Mouse (Mus musculus) liver, embryonic 15.5 days (tissue): ENCODE measurements around the gene Serpine1. TPM values are rescaled to one million over a fixed set of nuclear protein-coding genes. Genes with fewer than 3 reads are reported as not detected.
A peak's percentile ranks its signal among the peaks of the same experiment; 100 is the strongest.

Experiments
- ATAC-seq: fragments of 200-750 bp; cut with Nextera tagmentation; 2 replicates; pipeline ENCODE4 v1.8.0; 2017; ENCODE audit warnings: moderate number of reproducible peaks, mild to moderate bottlenecking, moderate library complexity; ENCODE audit not compliant: insufficient read depth
- H3K27ac ChIP-seq: fragments of 300-500 bp; sonication (generic); replicated peaks from 2 replicates; pipeline ENCODE4 v1.5.1; 2015; ENCODE audit warnings: mild to moderate bottlenecking, inconsistent platforms
- H3K27me3 ChIP-seq: fragments of 300-500 bp; sonication (generic); 2 replicates; pipeline ENCODE4 v1.6.1; 2015; ENCODE audit warnings: mild to moderate bottlenecking, inconsistent platforms
- H3K36me3 ChIP-seq: fragments of 300-500 bp; sonication (generic); replicated peaks from 2 replicates; pipeline ENCODE4 v1.6.1; 2015; ENCODE audit warnings: moderate library complexity, mild to moderate bottlenecking, inconsistent platforms
- H3K4me1 ChIP-seq: fragments of 300-500 bp; sonication (generic); replicated peaks from 2 replicates; pipeline ENCODE4 v1.6.1; 2015; ENCODE audit warnings: inconsistent platforms
- H3K4me2 ChIP-seq: fragments of 300-500 bp; sonication (generic); 2 replicates; pipeline ENCODE4 v1.6.1; 2015; ENCODE audit warnings: moderate library complexity, mild to moderate bottlenecking, inconsistent platforms
- H3K4me3 ChIP-seq: fragments of 300-500 bp; sonication (generic); replicated peaks from 2 replicates; pipeline ENCODE4 v1.5.1; 2015; ENCODE audit warnings: mild to moderate bottlenecking, inconsistent platforms
- H3K9ac ChIP-seq: fragments of 300-500 bp; sonication (generic); 2 replicates; pipeline ENCODE4 v1.6.1; 2015; ENCODE audit warnings: moderate library complexity, mild to moderate bottlenecking, inconsistent platforms
- H3K9me3 ChIP-seq: fragments of 300-500 bp; sonication (generic); replicated peaks from 2 replicates; pipeline ENCODE4 v1.6.1; 2016; ENCODE audit warnings: inconsistent platforms
- WGBS: fragments of 180-500 bp; shearing (Covaris S2); methylation state at CpG from one replicate; pipeline ENCODE4 v1.1.7; 2015; ENCODE audit warnings: mixed read lengths; ENCODE audit not compliant: insufficient replicate concordance; 5-methylcytosine and 5-hydroxymethylcytosine counted together
- polyA plus RNA-seq: library from polyadenylated mRNA; unstranded; fragments of >200 nt; fragmentation: Nextera tagmentation; extraction: Ambion mirVana; gene quantifications from 2 replicates; pipeline ENCODE4 v1.2.1, GENCODE M21; 2015

The Serpine1 gene
- polyA plus RNA-seq, 1 experiment from 2014 or later: 0.06 TPM

DNA sequence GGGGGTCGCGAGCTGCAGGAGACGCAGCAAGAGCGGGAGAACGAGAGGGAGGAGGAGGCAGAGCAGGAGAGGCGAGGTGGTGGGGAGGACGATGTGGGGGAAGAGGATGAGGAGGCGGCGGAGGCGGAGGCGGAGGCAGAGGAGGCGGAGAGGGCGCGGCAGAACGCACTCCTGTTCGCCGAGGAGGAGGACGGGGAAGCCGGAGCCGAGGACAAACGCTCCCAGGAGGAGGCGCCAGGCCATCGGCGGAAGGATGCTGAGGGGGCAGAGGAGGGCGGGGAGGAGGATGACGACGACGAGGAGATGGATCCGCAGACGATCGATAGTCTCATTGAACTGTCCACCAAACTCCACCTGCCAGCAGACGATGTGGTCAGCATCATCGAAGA, 40.0 kb downstream of the Serpine1 start:
- peak overlapping the region; percentile 84 for H3K4me2 ChIP-seq
- H3K36me3 ChIP-seq: peaks cover 13% of the 10 kb centered on the region
- H3K4me1 ChIP-seq: peaks cover 45% of the 10 kb centered on the region
- under 1% methylated on average over 33 of the region's 33 CpGs for WGBS
- H3K27me3 ChIP-seq: peaks cover 74% of the 10 kb centered on the region
- no peak for ATAC-seq
- no peak overlapping the region for H3K27ac ChIP-seq
- no peaks in the 10 kb centered on the region for H3K9me3 ChIP-seq
- peak overlapping the region; percentile 60 for H3K4me3 ChIP-seq
- H3K9ac ChIP-seq: no peak overlapping the region

DNA sequence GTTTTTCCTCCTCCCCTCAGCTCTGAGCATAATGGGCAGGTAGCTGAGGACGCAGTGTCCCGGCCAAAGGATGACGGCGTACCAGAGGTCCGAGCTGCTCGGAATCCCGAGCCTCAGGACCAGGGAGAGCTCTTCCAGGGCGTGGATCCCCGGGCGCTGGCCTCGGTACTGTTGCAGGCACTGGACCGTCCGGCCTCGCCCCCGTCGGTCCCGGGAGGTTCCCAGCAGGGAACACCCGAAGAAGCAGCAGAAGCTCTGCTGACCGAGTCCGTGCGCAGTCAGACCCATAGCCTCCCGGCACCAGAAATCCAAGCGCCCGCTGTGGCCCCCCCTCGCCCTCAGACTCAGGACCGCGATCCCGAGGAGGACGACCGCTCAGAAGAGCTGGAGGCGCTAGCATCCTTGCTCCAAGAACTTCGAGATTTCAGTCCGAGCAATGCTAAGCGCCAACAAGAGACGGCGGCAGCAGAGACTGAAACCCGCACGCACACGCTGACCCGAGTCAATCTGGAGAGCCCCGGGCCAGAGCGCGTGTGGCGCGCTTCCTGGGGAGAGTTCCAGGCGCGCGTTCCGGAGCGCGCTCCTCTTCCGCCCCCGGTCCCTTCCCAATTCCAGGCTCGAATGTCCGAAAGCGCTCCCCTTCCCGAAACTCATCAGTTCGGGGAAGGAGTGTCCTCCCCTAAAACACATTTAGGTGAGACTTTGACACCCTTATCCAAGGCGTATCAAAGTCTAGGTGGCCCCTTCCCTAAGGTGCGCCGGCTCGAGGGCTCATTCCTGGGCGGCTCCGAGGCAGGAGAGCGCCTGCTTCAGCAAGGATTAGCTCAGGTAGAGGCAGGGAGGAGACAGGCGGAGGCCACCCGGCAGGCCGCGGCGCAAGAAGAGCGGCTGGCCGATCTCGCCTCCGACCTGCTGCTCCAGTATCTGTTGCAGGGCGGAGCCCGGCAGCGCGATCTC, 40.7 kb downstream of the Serpine1 start:
- ATAC-seq: no peak
- Histone ChIP-seq H3K9ac (no peak overlapping the region), H3K27me3 (peaks cover 81% of the 10 kb centered on the region), H3K36me3 (peaks cover 7% of the 10 kb centered on the region), H3K9me3 (no peaks in the 10 kb centered on the region), H3K4me1 (peaks cover 45% of the 10 kb centered on the region), H3K4me2 (peak overlapping the region; percentile 84), H3K27ac (no peak overlapping the region), H3K4me3 (peak overlapping the region; percentile 60)
- 2% methylated on average over 78 of the region's 78 CpGs for WGBS

DNA sequence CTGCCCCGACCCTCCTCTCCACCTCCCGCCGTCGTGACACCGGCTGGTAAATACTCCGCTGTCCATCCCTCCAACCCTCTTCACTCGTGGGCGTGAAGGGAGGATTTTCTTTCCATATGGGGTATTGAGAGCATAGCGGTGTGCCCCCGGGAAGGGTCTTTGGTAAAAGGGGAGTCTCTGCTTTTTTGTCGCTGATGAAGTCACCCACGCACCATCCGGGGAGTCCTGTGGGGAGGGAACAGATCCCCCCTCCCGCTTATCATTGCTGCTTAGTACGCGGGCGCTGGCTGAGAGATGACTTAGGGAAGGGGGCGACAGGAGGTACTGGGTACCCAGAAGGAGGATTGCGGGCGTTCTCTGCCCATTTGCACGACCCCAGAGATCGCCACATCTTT, 41.7 kb downstream of the Serpine1 start:
- WGBS: 14% methylated on average over 22 of the region's 22 CpGs
- Histone ChIP-seq H3K4me3 (peak overlapping the region; percentile 33), H3K4me2 (peak overlapping the region; percentile 68), H3K36me3 (no peaks in the 10 kb centered on the region), H3K27me3 (peaks cover 91% of the 10 kb centered on the region), H3K9me3 (no peaks in the 10 kb centered on the region), H3K9ac (no peak overlapping the region), H3K4me1 (peaks cover 45% of the 10 kb centered on the region), H3K27ac (no peak overlapping the region)
- no peak for ATAC-seq

DNA sequence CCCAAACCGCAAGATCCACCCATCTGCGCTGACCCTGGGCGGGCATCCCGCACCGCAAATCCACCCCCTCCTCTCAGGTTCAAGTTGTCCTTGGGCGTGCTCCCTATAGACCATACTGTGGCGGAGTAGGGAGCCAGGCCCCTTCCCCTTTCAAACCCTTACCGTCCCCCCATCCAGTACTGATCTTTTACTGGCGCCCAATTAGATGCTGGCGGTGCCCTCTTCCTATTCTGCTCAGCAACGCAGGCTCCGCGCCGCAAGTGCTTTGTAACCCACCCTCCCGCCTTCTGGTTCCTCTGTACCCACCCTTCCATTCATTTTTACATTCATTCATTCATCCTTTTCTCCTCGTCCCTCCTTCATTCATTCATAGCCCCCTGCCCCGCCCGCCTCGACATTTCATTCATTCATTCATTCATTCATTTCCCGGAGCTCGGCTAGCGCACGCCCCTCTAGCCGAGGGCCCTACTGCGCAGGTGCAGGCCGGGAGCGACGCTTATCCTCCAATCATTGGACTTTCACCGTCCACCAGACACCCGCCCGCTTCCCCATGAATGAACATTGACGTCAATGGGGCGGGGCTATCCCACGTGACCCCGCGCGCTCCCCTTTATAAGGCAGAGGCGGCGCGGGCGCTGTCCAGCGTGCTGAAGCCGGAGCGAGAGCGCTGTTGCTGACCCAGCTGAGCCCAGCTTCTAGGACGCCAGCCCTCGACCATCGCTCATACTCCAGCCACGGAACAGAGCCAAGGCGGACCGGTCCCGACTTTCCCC, 42.2 kb downstream of the Serpine1 start:
- H3K36me3 ChIP-seq: no peaks in the 10 kb centered on the region
- under 1% methylated on average over 52 of the region's 52 CpGs for WGBS
- no peaks in the 10 kb centered on the region for H3K9me3 ChIP-seq
- H3K4me3 ChIP-seq: peak overlapping the region; percentile 33
- H3K27me3 ChIP-seq: peaks cover 96% of the 10 kb centered on the region
- peaks cover 48% of the 10 kb centered on the region for H3K4me1 ChIP-seq
- H3K9ac ChIP-seq: no peak overlapping the region
- H3K4me2 ChIP-seq: peak overlapping the region; percentile 68
- no peak overlapping the region for H3K27ac ChIP-seq
- peak; percentile 48 for ATAC-seq

DNA sequence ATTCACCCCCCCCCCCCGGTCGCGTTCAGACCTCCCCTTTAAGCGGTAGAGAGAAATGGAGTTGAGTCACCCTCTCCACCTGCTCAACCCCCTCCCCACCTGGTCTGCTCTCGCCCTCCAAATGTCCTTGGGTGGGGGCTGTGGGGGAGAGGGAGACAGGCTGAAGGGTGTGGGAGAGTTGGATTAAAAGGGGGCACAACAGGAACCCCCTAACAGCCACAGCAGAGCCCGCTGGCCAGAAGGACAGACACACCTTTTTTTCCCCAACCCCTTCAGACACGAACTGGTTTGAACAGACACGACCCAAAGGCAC, 42.8 kb downstream of the Serpine1 start:
- H3K9me3 ChIP-seq: no peaks in the 10 kb centered on the region
- no peaks in the 10 kb centered on the region for H3K36me3 ChIP-seq
- WGBS: 3% methylated on average over 8 of the region's 8 CpGs
- H3K4me3 ChIP-seq: 0 out of 2 replicates have a peak overlapping the region, but pooled peaks have one; percentile 33
- no peak overlapping the region for H3K27ac ChIP-seq
- H3K9ac ChIP-seq: no peak overlapping the region
- H3K4me1 ChIP-seq: peaks cover 48% of the 10 kb centered on the region
- peaks cover 100% of the 10 kb centered on the region for H3K27me3 ChIP-seq
- no peak for ATAC-seq
- peak overlapping the region; percentile 68; the same call in 1 of the 2 replicates for H3K4me2 ChIP-seq

DNA sequence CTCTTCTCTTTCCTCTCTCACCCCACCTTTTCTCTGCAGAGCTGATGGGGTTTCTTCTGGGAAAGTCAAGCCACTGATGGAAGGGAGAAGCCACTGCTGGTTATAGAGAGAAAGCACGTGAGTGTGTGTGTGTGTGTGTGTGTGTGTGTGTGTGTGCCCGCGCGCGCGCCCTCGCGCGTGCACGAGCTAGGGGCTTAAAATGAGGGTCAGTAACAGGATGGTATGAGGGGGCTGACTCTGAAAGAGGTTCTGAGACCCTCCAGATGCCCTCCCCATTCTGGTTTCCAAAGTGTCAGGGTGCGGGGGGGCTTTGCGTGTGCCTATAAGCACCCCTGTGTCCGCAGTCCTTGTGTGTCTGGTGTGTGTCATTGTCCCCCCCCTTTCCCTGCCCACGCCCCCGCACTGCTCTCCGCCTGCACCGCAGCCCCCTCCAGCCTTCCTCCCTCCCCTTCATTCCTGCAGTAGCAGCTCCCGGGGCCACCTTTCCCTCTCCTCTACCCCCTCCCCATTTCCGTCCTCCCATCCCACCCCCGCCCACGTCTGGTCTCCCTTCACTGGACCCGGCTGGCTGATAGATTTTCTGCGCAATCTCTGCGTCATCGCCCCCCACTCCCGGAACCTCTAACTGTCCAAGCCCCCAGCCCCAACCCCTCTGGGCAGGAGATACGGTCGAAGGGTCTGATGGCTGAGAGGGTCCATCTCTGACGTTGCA, 43.4 kb downstream of the Serpine1 start:
- no peak for ATAC-seq
- Histone ChIP-seq H3K9ac (no peak overlapping the region), H3K36me3 (no peaks in the 10 kb centered on the region), H3K4me1 (peaks cover 48% of the 10 kb centered on the region), H3K9me3 (no peaks in the 10 kb centered on the region), H3K4me3 (no peak overlapping the region), H3K27ac (no peak overlapping the region), H3K4me2 (no peak overlapping the region), H3K27me3 (peaks cover 100% of the 10 kb centered on the region)
- WGBS: 4% methylated on average over 29 of the region's 29 CpGs

DNA sequence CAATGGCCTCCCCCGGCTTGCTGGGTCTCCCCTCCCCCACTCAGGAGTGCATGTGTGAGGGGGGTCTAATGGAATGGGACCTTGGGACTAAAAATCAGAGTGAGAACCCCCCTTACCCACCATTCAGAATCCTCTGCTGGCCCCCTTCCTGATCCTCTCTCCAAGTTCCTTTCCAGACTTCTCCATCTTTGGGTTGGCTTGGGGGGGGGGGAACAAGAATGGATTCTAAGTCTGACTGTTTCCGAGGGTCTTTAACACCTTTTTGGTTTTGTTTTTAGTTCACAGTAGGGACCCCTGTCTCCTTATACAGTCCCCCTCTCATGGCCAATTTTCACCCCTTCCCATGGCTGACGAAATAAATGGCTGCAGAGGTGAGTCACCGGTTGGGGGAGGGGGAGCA, 46.0 kb downstream of the Serpine1 start, which contains the start of gene Vgf:
Gene Vgf, plus strand, starts transcription at position 301 of the 400 bp plus-strand sequence.
- Histone ChIP-seq H3K9ac (no peak within 1 kb of the TSS), H3K4me1 (peaks cover 22% of the 10 kb centered on the region), H3K9me3 (no peaks in the 10 kb centered on the region), H3K4me2 (no peak within 1 kb of the TSS), H3K4me3 (no peak within 1 kb of the TSS), H3K27ac (no peak within 1 kb of the TSS), H3K27me3 (peaks cover 88% of the 10 kb centered on the region), H3K36me3 (no peaks in the 10 kb centered on the region)
- ATAC-seq: no peak
- WGBS: 11% methylated on average over 4 of the region's 4 CpGs

DNA sequence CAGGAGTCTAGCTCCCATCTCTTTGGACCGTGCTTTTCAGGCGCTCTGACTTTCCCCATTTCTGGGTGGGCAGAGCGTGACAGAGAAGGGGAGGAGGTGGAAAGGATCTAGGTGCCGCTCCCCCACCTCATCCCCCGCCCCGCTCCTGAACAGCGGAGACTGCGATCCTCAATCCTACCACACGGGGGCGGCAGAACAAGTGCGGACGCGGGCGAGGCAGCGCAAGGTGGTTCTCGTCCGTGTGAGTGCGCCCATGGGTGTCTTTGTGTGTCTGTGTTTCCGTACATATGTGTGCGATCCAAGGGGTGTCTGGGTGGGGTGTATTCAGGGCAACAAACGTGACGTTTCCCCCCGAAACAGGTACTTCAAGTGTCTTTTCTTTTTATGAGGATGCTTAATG, 46.9 kb downstream of the Serpine1 start:
- Histone ChIP-seq H3K27me3 (peaks cover 79% of the 10 kb centered on the region), H3K9ac (no peak overlapping the region), H3K4me3 (no peak overlapping the region), H3K4me2 (no peak overlapping the region), H3K36me3 (no peaks in the 10 kb centered on the region), H3K27ac (no peak overlapping the region), H3K9me3 (no peaks in the 10 kb centered on the region), H3K4me1 (peaks cover 13% of the 10 kb centered on the region)
- WGBS: 1% methylated on average over 23 of the region's 23 CpGs
- ATAC-seq: no peak

DNA sequence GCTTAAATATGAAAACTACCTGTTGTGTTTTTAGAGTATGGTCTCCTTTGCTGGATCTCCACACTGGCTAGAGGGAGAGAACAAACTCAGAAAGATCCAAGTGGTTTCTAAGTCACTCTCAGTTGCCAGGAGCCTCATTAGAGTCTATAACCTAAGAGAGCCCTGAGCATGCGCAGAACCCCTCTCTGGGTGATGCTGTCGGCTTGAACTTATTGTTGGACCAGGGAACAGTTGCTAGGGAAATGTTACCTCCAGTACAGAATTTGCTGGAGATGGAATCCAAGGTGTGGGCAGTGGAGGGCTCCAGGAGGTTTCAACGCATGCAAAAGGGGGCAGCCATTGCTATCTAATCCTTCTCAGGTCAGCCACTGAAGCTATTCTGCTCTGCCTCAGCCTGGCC, 47.8 kb downstream of the Serpine1 start:
- no peak for ATAC-seq
- Histone ChIP-seq H3K9me3 (no peaks in the 10 kb centered on the region), H3K27me3 (peaks cover 70% of the 10 kb centered on the region), H3K4me1 (peaks cover 5% of the 10 kb centered on the region), H3K36me3 (no peaks in the 10 kb centered on the region), H3K9ac (no peak overlapping the region), H3K4me3 (no peak overlapping the region), H3K27ac (no peak overlapping the region), H3K4me2 (no peak overlapping the region)
- 38% methylated on average over 3 of the region's 3 CpGs for WGBS

DNA sequence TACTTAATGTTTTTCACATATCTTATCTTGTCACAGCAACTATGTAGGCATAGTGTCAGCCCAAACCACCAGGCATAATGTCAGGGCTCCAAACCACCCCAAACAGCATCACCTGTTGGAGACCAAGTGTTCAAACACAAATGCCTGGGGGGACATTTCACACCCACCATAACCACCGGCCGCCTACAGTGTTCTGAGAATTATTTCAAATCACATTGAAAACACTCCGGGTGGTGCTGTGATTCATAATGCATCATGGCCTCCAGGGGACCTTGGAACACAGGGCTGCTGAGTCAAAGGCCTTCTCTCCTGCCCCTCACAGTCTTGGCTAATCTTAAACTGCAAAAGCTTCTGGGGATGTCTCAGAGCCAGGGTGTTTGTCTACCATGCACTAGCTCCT, 56.2 kb downstream of the Serpine1 start:
- 63% methylated on average over 3 of the region's 3 CpGs for WGBS
- H3K9me3 ChIP-seq: no peaks in the 10 kb centered on the region
- no peaks in the 10 kb centered on the region for H3K4me1 ChIP-seq
- H3K4me2 ChIP-seq: no peak overlapping the region
- H3K4me3 ChIP-seq: no peak overlapping the region
- H3K36me3 ChIP-seq: no peaks in the 10 kb centered on the region
- peaks cover 3% of the 10 kb centered on the region; the same call in 1 of the 2 replicates for H3K27me3 ChIP-seq
- H3K9ac ChIP-seq: no peak overlapping the region
- no peak overlapping the region for H3K27ac ChIP-seq
- ATAC-seq: no peak
